Mouse (Mus musculus) testis, adult 2 months (tissue): ENCODE measurements around the gene Agap1.

Experiments
- CTCF ChIP-seq: fragments of 200-500 bp; IDR thresholded peaks from 2 replicates; pipeline ENCODE4 v1.5.1; 2012; ENCODE audit warnings: low read depth, mild to moderate bottlenecking, inconsistent platforms, low read length, moderate library complexity; ENCODE audit not compliant: control insufficient read depth, insufficient read depth, insufficient replicate concordance
- POLR2A ChIP-seq: fragments of 200-500 bp; IDR thresholded peaks from 2 replicates; pipeline ENCODE4 v1.6.1; 2012; ENCODE audit warnings: low read depth, mild to moderate bottlenecking, inconsistent platforms, low read length, moderate library complexity; ENCODE audit not compliant: control insufficient read depth

- no peak for TF ChIP-seq CTCF
- TF ChIP-seq POLR2A: no peak
Observed at GRCm38 (mm10) chr1:89444014-89444413, 10.6 kb upstream of the Agap1 start.
